Mouse (Mus musculus): ENCODE results near the gene Plcl2. TPM values are rescaled to one million over a fixed set of nuclear protein-coding genes. Genes with fewer than 3 reads are reported as not detected.
"Not testable (repeated sequence)": the region's sequence is repeated elsewhere in the genome, so short reads cannot be mapped to it uniquely, and the experiment has no call there.

Gene Plcl2
- polyA plus RNA-seq, 2 experiments from 2014 or later: 5.4 to 8.6 TPM

GRCm38 (mm10) chr17:50627658-50628057, 118.5 kb downstream of the Plcl2 start:
- ATAC-seq: peak; percentile 42

GRCm38 (mm10) chr17:50628716-50629115, 119.5 kb downstream of the Plcl2 start:
- no peak for ATAC-seq

GRCm38 (mm10) chr17:50630992-50631391, 121.8 kb downstream of the Plcl2 start:
- ATAC-seq: peak; percentile 37

- ATAC-seq: no peak
These were observed 125.0 kb downstream of the Plcl2 start for GRCm38 (mm10) chr17:50634008-50634871.

- ATAC-seq: peak; percentile 44
These were observed 126.9 kb downstream of the Plcl2 start for GRCm38 (mm10) chr17:50635961-50636585.

- ATAC-seq: no peak
These were observed 129.6 kb downstream of the Plcl2 start for GRCm38 (mm10) chr17:50638791-50639190.

- no peak for ATAC-seq
These were observed 131.9 kb downstream of the Plcl2 start for GRCm38 (mm10) chr17:50641076-50641610.

GRCm38 (mm10) chr17:50641879-50642278, 132.7 kb downstream of the Plcl2 start:
- no peak for ATAC-seq

GRCm38 (mm10) chr17:50643356-50643755, 134.2 kb downstream of the Plcl2 start:
- no peak for ATAC-seq

- no peak for ATAC-seq
These were observed 134.8 kb downstream of the Plcl2 start for GRCm38 (mm10) chr17:50643989-50644388.

- ATAC-seq: not testable (repeated sequence)
These were observed 138.9 kb downstream of the Plcl2 start for GRCm38 (mm10) chr17:50648141-50648540.

GRCm38 (mm10) chr17:50648757-50649419, 139.7 kb downstream of the Plcl2 start:
- ATAC-seq: no peak

GRCm38 (mm10) chr17:50650535-50651223, 141.5 kb downstream of the Plcl2 start:
- ATAC-seq: no peak

GRCm38 (mm10) chr17:50654741-50655415, 145.7 kb downstream of the Plcl2 start:
- no peak for ATAC-seq

- no peak for ATAC-seq
These were observed 146.2 kb downstream of the Plcl2 start for GRCm38 (mm10) chr17:50655416-50655776.

- no peak for ATAC-seq
These were observed 148.1 kb downstream of the Plcl2 start for GRCm38 (mm10) chr17:50657321-50657720.

- no peak for ATAC-seq
These were observed 149.7 kb downstream of the Plcl2 start for GRCm38 (mm10) chr17:50658901-50659300.

GRCm38 (mm10) chr17:50667596-50667995, 158.4 kb downstream of the Plcl2 start:
- ATAC-seq: no peak

GRCm38 (mm10) chr17:50668681-50669208, 159.5 kb downstream of the Plcl2 start:
- no peak for ATAC-seq

GRCm38 (mm10) chr17:50671416-50671815, 162.2 kb downstream of the Plcl2 start:
- no peak for ATAC-seq

GRCm38 (mm10) chr17:50674580-50674979, 165.4 kb downstream of the Plcl2 start:
- ATAC-seq: no peak

- ATAC-seq: no peak
These were observed 166.0 kb downstream of the Plcl2 start for GRCm38 (mm10) chr17:50675231-50675630.

All from CD4-positive, CD25-positive, alpha-beta regulatory T cell, adult 4 months (primary cell).